8 mouse cellular contexts compared by ENCODE assay signal in genomic region chr13:9494726-9495125, GRCm38 (mm10).
DNase-seq lines count a peak whose midpoint lies in the region; ATAC-seq and TF ChIP-seq lines count a peak whose summit lies in the region.

No protein-coding gene starts in this region.

- peak; percentile 12 for DNase-seq in thymus, postnatal 14 days
- DNase-seq in thymus, postnatal 0 days (ENCODE audit: low spot score), result no peak
- DNase-seq in embryonic facial prominence, embryonic 11.5 days (ENCODE audit: low spot score), result no peak
- DNase-seq in heart, postnatal 10 days, result peak; percentile 48 to 55
- no peak for DNase-seq in limb, embryonic 11.5 days (ENCODE audit: low spot score)
- no peak for DNase-seq in cerebellum, adult 11 months

- TF ChIP-seq POLR2A in testis, adult 2 months (IDR thresholded peaks at IDR 0.05; ENCODE audit: control insufficient read depth, low read depth, low read length), result no peak

- H3K36me3 ChIP-seq in embryonic facial prominence, embryonic 11.5 days (replicated peaks; ENCODE audit: control insufficient read depth, insufficient read depth, low read depth, low read length), result no peaks in the 10 kb centered on the region
- H3K36me3 ChIP-seq in limb, embryonic 11.5 days (ENCODE audit: control insufficient read depth, insufficient read depth, low read length), result no peaks in the 10 kb centered on the region
- H3K36me3 ChIP-seq in testis, adult 2 months (ENCODE audit: control insufficient read depth, insufficient read depth, low read length), result no peaks in the 10 kb centered on the region

- no peak overlapping the region for H3K9ac ChIP-seq in embryonic facial prominence, embryonic 11.5 days (replicated peaks; ENCODE audit: low read length)
- H3K9ac ChIP-seq in limb, embryonic 11.5 days (ENCODE audit: low read length), result no peak overlapping the region

- H3K4me3 ChIP-seq in embryonic facial prominence, embryonic 11.5 days (ENCODE audit: low read depth, low read length), result no peak overlapping the region
- H3K4me3 ChIP-seq in limb, embryonic 11.5 days (ENCODE audit: low read depth, low read length), result peak overlapping the region; percentile 12; the same call in 1 of the 2 replicates
- H3K4me3 ChIP-seq in testis, adult 2 months (ENCODE audit: control insufficient read depth, low read depth, low read length), result peak overlapping the region; percentile 20

- H3K27me3 ChIP-seq in embryonic facial prominence, embryonic 11.5 days (ENCODE audit: control insufficient read depth, insufficient read depth, low read length), result no peaks in the 10 kb centered on the region
- no peaks in the 10 kb centered on the region for H3K27me3 ChIP-seq in limb, embryonic 11.5 days (ENCODE audit: control insufficient read depth, insufficient read depth, low read length)
- H3K27me3 ChIP-seq in testis, adult 2 months (ENCODE audit: control insufficient read depth, insufficient read depth, low read length), result no peaks in the 10 kb centered on the region

- 60% methylated on average over 21 of the region's 21 CpGs for WGBS in embryonic facial prominence, embryonic 11.5 days
- 63% methylated on average over 21 of the region's 21 CpGs for WGBS in limb, embryonic 11.5 days

- no peak overlapping the region for H3K27ac ChIP-seq in embryonic facial prominence, embryonic 11.5 days (replicated peaks; ENCODE audit: low read depth, low read length)
- no peak overlapping the region for H3K27ac ChIP-seq in limb, embryonic 11.5 days (replicated peaks; ENCODE audit: low read depth, low read length)
- no peak overlapping the region for H3K27ac ChIP-seq in testis, adult 2 months (ENCODE audit: control insufficient read depth, insufficient read depth, low read depth, low read length)

- no peak for TF ChIP-seq CTCF in testis, adult 2 months (IDR thresholded peaks at IDR 0.05; ENCODE audit: control insufficient read depth, insufficient read depth, insufficient replicate concordance, low read depth, low read length)

- no peak for ATAC-seq in embryonic facial prominence, embryonic 11.5 days (replicated peaks; ENCODE audit: insufficient number of reproducible peaks, low FRiP score, low TSS enrichment, low read depth)
- no peak for ATAC-seq in limb, embryonic 11.5 days (ENCODE audit: insufficient number of reproducible peaks, low FRiP score, low TSS enrichment, low read depth)
- peak; percentile 52; the same call in 1 of the 2 replicates for ATAC-seq in megakaryocyte-erythroid progenitor cell, adult 5-6 weeks (replicated peaks; ENCODE audit: low FRiP score, low TSS enrichment, poor library complexity, severe bottlenecking)

- H3K4me1 ChIP-seq in embryonic facial prominence, embryonic 11.5 days (ENCODE audit: control insufficient read depth, insufficient read depth, low read length), result no peaks in the 10 kb centered on the region
- H3K4me1 ChIP-seq in limb, embryonic 11.5 days (ENCODE audit: control insufficient read depth, insufficient read depth, low read length), result no peaks in the 10 kb centered on the region
- no peaks in the 10 kb centered on the region for H3K4me1 ChIP-seq in testis, adult 2 months (ENCODE audit: control insufficient read depth, insufficient read depth, low read length)

- peak overlapping the region; percentile 14; the same call in 1 of the 2 replicates for H3K4me2 ChIP-seq in embryonic facial prominence, embryonic 11.5 days (ENCODE audit: low read depth, low read length)
- H3K4me2 ChIP-seq in limb, embryonic 11.5 days (ENCODE audit: low read depth, severe bottlenecking), result peak overlapping the region; percentile 31

- no peaks in the 10 kb centered on the region for H3K9me3 ChIP-seq in embryonic facial prominence, embryonic 11.5 days (replicated peaks; ENCODE audit: control insufficient read depth, low read length)
- no peaks in the 10 kb centered on the region for H3K9me3 ChIP-seq in limb, embryonic 11.5 days (ENCODE audit: control insufficient read depth, low read length)

- intact Hi-C loops in heart, postnatal 10 days (cut with DNase I), result no loop called here

Comparison
In these comparisons a context has a peak if more than half of its experiments do, and no peak if none do; other contexts are left out.
1. DNase-seq: peak in thymus, postnatal 14 days (single experiment) and heart, postnatal 10 days (2 of 2); none in thymus, postnatal 0 days (single experiment), embryonic facial prominence, embryonic 11.5 days (single experiment), limb, embryonic 11.5 days (single experiment) and cerebellum, adult 11 months (single experiment).